Mouse (Mus musculus) testis, adult 2 months (tissue): ENCODE measurements around the gene Trdn. TPM values are rescaled to one million over a fixed set of nuclear protein-coding genes. Genes with fewer than 3 reads are reported as not detected.

ENCODE experiments used
- H3K27ac ChIP-seq: fragments of 200-500 bp; 2 replicates; pipeline ENCODE4 v1.5.1; 2012; ENCODE audit warnings: low read depth, low read length; ENCODE audit not compliant: control insufficient read depth, insufficient read depth
- H3K27me3 ChIP-seq: fragments of 200-500 bp; 2 replicates; pipeline ENCODE4 v1.6.1; 2012; ENCODE audit warnings: mild to moderate bottlenecking, low read length, moderate library complexity; ENCODE audit not compliant: control insufficient read depth, insufficient read depth
- H3K36me3 ChIP-seq: fragments of 200-500 bp; 2 replicates; pipeline ENCODE4 v1.6.1; 2012; ENCODE audit warnings: mild to moderate bottlenecking, low read length; ENCODE audit not compliant: control insufficient read depth, insufficient read depth
- H3K4me1 ChIP-seq: fragments of 200-500 bp; 2 replicates; pipeline ENCODE4 v1.6.1; 2012; ENCODE audit warnings: low read length; ENCODE audit not compliant: control insufficient read depth, insufficient read depth
- H3K4me3 ChIP-seq: fragments of 200-500 bp; 2 replicates; pipeline ENCODE4 v1.5.1; 2012; ENCODE audit warnings: low read depth, mild to moderate bottlenecking, low read length, moderate library complexity, mixed read lengths; ENCODE audit not compliant: control insufficient read depth
- CTCF ChIP-seq: fragments of 200-500 bp; IDR thresholded peaks from 2 replicates; pipeline ENCODE4 v1.5.1; 2012; ENCODE audit warnings: low read depth, mild to moderate bottlenecking, inconsistent platforms, low read length, moderate library complexity; ENCODE audit not compliant: control insufficient read depth, insufficient read depth, insufficient replicate concordance
- POLR2A ChIP-seq: fragments of 200-500 bp; IDR thresholded peaks from 2 replicates; pipeline ENCODE4 v1.6.1; 2012; ENCODE audit warnings: low read depth, mild to moderate bottlenecking, inconsistent platforms, low read length, moderate library complexity; ENCODE audit not compliant: control insufficient read depth
- polyA plus RNA-seq: library from polyadenylated mRNA; depleted of rRNA; stranded (reverse); fragments of >200 nt; gene quantifications from 2 replicates; pipeline ENCODE4 v1.2.3, GENCODE M21; 2012

Gene Trdn
- polyA plus RNA-seq, 1 experiment, result 0.15 TPM

- Histone ChIP-seq H3K27ac (no peak overlapping the region), H3K27me3 (no peaks in the 10 kb centered on the region), H3K4me1 (no peaks in the 10 kb centered on the region), H3K36me3 (no peaks in the 10 kb centered on the region), H3K4me3 (no peak overlapping the region)
- TF ChIP-seq POLR2A (no peak), CTCF (no peak)
Observed at GRCm38 (mm10) chr10:33195919-33196318, 115.6 kb downstream of the Trdn start.

GRCm38 (mm10) chr10:33198257-33198656 is 117.9 kb downstream of the Trdn start:
- no peaks in the 10 kb centered on the region for H3K27me3 ChIP-seq
- no peak overlapping the region for H3K27ac ChIP-seq
- no peak for TF ChIP-seq CTCF
- no peak for TF ChIP-seq POLR2A

GRCm38 (mm10) chr10:33210411-33210810 is 130.1 kb downstream of the Trdn start:
- Histone ChIP-seq H3K27ac (no peak overlapping the region), H3K4me3 (no peak overlapping the region), H3K4me1 (no peaks in the 10 kb centered on the region), H3K27me3 (no peaks in the 10 kb centered on the region), H3K36me3 (no peaks in the 10 kb centered on the region)
- no peak for TF ChIP-seq POLR2A
- TF ChIP-seq CTCF, result no peak

More at GRCm38 (mm10) chr10:33198257-33198656, 117.9 kb downstream of the Trdn start:
- Histone ChIP-seq H3K4me1 (no peaks in the 10 kb centered on the region), H3K4me3 (no peak overlapping the region), H3K36me3 (no peaks in the 10 kb centered on the region)

- Histone ChIP-seq H3K4me3 (no peak overlapping the region), H3K27me3 (no peaks in the 10 kb centered on the region), H3K27ac (no peak overlapping the region), H3K4me1 (no peaks in the 10 kb centered on the region), H3K36me3 (no peaks in the 10 kb centered on the region)
- no peak for TF ChIP-seq CTCF
- no peak for TF ChIP-seq POLR2A
Observed at GRCm38 (mm10) chr10:33253911-33254310, 173.6 kb downstream of the Trdn start.

- Histone ChIP-seq H3K4me1 (no peaks in the 10 kb centered on the region), H3K27ac (no peak overlapping the region), H3K4me3 (no peak overlapping the region), H3K36me3 (no peaks in the 10 kb centered on the region), H3K27me3 (no peaks in the 10 kb centered on the region)
- no peak for TF ChIP-seq CTCF
Observed at GRCm38 (mm10) chr10:33256202-33256601, 175.8 kb downstream of the Trdn start.

- no peak overlapping the region for H3K4me3 ChIP-seq
- no peaks in the 10 kb centered on the region for H3K36me3 ChIP-seq
- no peak overlapping the region for H3K27ac ChIP-seq
- TF ChIP-seq CTCF (no peak), POLR2A (no peak)
- no peaks in the 10 kb centered on the region for H3K4me1 ChIP-seq
- no peaks in the 10 kb centered on the region for H3K27me3 ChIP-seq
Observed at GRCm38 (mm10) chr10:33304982-33305381, 224.6 kb downstream of the Trdn start.

- Histone ChIP-seq H3K4me1 (no peaks in the 10 kb centered on the region), H3K27ac (no peak overlapping the region), H3K36me3 (no peaks in the 10 kb centered on the region), H3K27me3 (no peaks in the 10 kb centered on the region), H3K4me3 (no peak overlapping the region)
- TF ChIP-seq POLR2A (no peak), CTCF (no peak)
Observed at GRCm38 (mm10) chr10:33353026-33353425, 272.7 kb downstream of the Trdn start.

- TF ChIP-seq CTCF (no peak), POLR2A (no peak)
- Histone ChIP-seq H3K4me3 (no peak overlapping the region), H3K36me3 (no peaks in the 10 kb centered on the region), H3K27me3 (no peaks in the 10 kb centered on the region), H3K27ac (no peak overlapping the region), H3K4me1 (no peaks in the 10 kb centered on the region)
Observed at GRCm38 (mm10) chr10:33366521-33366920, 286.2 kb downstream of the Trdn start.
